Mouse (Mus musculus) induced T-regulatory cell, adult 2 months (primary cell): ENCODE measurements around the gene Fbxo8.

Source experiments
- DNase-seq: peaks from one replicate; pipeline ENCODE4 v3.0.0-alpha.2; 2012; ENCODE audit warnings: low read depth

Fbxo8 gene

GRCm38 (mm10) chr8:56550558-56551360 lies at the start of gene Fbxo8, which contains the start of gene Cep44:
Gene Fbxo8 (plus strand): TSS chr8:56551090.
Gene Cep44 (minus strand): TSS chr8:56551047.
- DNase-seq = peak; percentile 97

- no peak for DNase-seq
These were observed 49.0 kb upstream of the Fbxo8 start for GRCm38 (mm10) chr8:56501911-56502310.

GRCm38 (mm10) chr8:56508318-56508951 lies 42.5 kb upstream of the Fbxo8 start:
- no peak for DNase-seq

GRCm38 (mm10) chr8:56508952-56509479 lies 41.9 kb upstream of the Fbxo8 start:
- no peak for DNase-seq

GRCm38 (mm10) chr8:56518848-56519247 lies 32.0 kb upstream of the Fbxo8 start:
- DNase-seq = no peak

DNA sequence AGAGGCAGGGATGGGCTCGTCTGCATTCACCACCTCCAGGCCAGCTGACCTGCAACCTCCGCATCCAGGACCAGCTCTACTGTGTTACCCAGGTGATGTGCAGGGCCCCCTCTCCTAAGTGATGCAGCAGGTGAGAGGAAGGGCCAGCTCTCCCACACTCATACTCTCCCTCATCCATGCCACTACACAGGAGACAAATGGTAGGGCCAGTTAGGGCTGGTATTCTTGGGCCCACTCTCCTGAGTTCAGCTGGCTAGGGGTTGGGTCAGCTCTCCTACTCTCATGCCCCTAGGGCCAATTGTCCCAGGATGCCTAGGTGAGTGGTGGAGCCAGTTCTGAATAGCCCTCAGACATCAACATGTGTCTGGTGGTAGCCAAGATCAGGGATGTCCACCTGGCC lies 30.6 kb upstream of the Fbxo8 start:
- DNase-seq = no peak

DNA sequence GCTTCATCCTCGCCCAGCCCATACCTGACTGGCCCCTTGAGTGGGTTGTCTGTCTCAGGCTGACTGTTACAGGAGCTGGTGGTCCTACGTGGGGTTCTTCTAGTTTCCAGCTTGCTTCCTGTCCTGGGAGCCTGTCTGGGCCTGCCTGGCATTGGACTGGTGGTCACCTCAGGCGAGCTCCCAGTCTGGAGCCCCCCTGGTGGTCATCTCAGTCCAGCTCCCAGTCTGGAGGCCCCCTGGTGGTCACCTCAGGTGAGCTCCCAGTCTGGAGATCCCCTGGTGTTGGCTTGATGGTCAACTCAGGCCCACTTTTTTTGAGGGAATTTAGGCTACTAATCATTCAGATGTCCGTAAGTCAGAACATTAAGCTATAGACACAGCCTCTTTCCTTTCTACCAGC lies 29.8 kb upstream of the Fbxo8 start:
- no peak for DNase-seq

- DNase-seq = no peak
These were observed 22.0 kb upstream of the Fbxo8 start for GRCm38 (mm10) chr8:56528869-56529268.

GRCm38 (mm10) chr8:56530359-56530758 lies 20.5 kb upstream of the Fbxo8 start:
- peak; percentile 76 for DNase-seq

DNA sequence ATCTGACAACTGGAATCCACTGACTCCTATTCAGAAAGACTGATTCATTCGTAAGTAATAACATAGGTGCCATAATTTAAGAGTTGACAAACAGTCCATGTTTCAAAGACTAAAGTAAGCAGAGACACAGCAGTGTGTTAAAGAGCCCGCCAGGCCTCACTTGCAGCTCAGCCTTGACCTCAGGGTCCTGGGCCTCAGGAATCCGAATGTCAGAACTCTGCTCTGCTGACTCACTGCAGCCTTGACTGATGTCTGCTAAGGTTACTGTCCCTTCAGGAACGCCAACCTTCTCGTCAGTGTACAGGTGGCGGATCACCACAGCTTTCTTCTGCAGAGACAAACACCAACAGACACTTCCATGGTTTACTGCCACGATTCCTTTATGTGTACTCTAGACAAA lies 10.2 kb upstream of the Fbxo8 start:
- DNase-seq = no peak

DNA sequence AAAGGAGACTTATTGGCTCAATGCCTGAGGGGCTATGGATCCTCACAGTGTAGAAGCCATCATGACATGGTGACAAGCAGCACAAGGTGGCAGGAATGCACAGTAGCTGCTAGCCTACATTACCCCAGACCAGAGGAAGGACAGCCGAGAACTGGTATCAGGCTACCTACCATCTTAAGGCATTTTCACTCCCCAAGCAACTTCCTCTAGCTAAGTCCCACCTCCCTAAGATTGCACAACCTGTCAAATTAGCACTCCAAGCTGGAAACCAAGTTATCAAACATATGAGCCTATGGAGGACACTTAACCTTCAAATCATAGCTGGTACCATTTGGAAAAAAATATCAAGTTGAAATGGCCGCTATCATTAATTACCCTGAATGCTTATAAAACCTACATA lies 3.0 kb upstream of the Fbxo8 start:
- no peak for DNase-seq

DNA sequence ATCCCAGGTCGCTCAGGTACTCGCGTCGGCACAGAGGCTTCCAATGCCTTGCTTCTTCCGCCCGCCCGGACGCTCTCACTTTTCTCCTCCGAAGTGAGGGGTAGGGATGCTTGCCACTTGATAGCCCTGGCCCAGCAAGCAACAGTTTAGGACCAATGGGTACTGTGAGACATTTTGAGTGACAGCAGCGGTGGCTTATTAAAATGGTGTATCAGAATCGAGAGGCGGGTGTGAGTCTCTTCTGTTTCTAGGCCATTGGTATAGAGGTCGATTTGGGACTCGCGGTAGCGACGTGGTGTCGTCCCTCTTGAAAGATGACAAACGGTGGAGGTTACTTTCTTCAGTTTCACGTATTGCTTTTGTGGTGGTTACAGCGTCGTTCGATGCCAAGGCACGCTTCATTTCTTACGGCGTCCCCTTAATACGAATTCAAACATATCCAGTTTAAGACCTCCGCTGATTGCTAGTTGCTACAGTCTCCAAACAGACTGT lies 517 bp downstream of the Fbxo8 start:
- DNase-seq = peak; percentile 98

DNA sequence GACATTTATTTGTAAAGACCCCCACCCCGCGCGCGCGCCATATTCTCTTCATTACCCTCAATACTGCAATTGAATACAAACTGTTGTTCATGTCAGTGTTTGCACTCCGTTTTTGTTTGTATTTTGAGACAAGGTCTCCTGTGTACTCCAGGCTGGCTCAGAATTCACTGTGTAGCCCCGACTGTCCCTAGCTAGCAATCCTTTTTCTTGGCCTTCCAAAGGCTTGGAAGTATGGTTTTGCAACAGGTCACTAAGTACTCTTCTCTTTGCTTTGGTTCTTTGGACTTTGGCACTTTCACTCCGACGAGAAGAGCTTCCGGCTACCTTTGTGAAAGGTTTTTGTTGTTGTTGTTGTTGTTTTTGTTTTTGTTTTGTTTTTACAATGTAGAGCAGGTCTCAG lies 1.2 kb downstream of the Fbxo8 start:
- no peak for DNase-seq

DNA sequence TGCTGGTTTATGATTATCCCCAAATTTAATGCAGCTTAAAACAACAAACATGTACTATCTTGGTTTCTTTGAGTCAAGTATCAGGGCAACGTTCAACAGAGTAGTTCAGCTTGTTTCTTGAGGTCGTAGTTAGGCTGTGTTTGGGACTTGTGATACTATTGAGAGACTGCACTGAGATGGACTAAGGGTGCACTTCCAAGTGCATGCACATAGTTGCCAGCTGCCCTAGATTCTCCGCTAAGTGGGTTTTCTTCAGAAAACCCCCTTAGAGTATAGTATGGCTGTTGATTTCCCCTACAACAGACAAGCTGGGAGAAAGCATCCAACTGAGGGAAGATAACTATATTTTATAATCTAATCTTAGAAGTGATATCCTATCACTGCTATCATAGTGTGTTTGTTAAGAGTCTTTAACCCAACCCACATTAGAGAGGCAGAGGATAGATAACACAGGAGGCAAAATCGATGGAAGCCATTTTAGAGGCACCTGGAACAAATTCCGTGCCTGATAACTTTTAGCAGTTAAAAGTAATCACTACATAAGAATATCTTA lies 1.7 kb downstream of the Fbxo8 start:
- peak; percentile 25 for DNase-seq

GRCm38 (mm10) chr8:56564399-56565047 lies 13.6 kb downstream of the Fbxo8 start:
- no peak for DNase-seq

GRCm38 (mm10) chr8:56566856-56567255 lies 16.0 kb downstream of the Fbxo8 start:
- no peak for DNase-seq

DNA sequence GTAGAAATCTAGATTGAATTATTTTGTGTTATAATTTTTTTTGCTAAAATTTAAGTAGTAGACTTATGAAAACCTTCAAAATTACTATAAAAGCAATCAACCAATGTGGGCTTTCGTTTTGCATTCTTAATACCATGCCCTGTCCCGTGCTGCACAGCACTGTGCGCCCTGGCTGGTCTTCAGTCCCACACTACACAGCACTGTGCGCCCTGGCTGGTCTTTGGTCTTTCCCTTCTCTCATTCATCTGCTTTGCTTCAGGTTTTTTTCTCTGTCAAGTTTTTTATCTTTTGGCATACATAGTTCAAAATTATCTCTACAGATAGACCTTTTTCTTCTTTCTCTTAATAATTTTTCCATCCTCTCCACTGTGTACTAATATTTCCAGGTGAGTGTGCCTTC lies 30.0 kb downstream of the Fbxo8 start:
- no peak for DNase-seq

GRCm38 (mm10) chr8:56582841-56583240 lies 32.0 kb downstream of the Fbxo8 start:
- DNase-seq = peak; percentile 12

DNA sequence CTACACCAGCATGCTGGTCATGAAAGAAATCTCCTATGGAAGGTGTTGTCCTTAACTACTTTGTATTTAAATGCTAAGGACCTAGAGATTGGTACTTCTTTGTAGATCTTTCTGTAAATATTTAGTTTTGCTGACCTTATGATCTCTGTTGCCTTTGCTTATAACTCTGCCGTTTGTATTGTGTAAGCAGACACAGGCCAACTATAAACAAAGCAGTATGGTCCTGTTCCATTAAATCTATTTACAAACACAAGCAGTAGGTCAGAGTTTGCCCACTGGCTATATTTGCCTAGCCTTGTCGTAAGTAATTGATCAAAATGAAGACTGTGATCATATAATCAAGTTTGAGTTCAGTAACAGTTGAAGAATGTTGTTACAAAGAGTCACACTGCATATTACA lies 38.1 kb downstream of the Fbxo8 start:
- no peak for DNase-seq

- DNase-seq = no peak
These were observed 40.2 kb downstream of the Fbxo8 start for GRCm38 (mm10) chr8:56591084-56591483.

DNA sequence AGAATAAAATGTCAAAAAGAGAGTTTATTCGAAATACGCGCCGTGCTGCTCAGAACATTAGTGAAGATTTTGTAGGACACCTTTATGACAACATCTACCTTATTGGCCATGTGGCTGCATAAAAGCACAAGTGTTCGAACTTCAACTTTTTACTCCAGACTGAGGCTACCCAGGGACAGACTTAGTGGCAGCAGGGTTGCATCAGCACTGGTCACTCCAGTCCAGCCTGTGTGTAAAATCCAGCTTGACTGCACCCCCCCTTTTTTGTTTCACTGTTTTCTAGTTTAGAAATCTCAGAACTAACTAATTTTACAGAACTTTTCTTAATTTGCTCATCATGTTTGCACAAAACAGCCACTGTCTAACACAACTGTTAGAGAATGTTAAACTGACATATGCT lies 40.6 kb downstream of the Fbxo8 start:
- no peak for DNase-seq

DNA sequence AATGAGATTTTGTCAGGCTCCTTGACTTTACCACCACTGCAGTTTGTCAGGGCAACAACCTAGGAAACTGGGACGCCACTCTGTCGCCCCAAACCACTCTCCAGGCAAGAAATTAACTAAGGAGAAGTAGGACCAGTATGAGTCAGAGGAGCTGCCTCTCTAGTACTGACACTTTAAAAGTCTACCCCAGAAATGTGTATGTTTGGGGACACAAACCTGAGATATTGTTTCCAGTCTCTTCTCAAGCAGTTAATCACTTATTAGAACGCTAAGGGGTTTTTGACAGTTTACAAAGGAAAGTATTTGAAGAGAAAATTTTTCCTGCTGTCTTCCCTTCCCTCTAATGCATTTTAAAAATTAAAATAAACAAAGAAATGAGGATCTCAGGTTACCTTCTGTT lies 55.6 kb downstream of the Fbxo8 start:
- DNase-seq = no peak
